Mouse (Mus musculus) heart, embryonic 16.5 days (tissue): Measurements from ENCODE around the gene Snca. TPM values are rescaled to one million over a fixed set of nuclear protein-coding genes. Genes with fewer than 3 reads are reported as not detected.
"Not testable (repeated sequence)": the region's sequence is repeated elsewhere in the genome, so short reads cannot be mapped to it uniquely, and the experiment has no call there.

Source experiments
- ATAC-seq: fragments of 200-750 bp; cut with Nextera tagmentation; replicated peaks from 2 replicates; pipeline ENCODE4 v1.8.0; 2017; ENCODE audit warnings: moderate number of reproducible peaks; ENCODE audit not compliant: insufficient read depth, low FRiP score; ENCODE audit errors: extremely low read depth
- H3K27ac ChIP-seq: fragments of 300-500 bp; sonication (generic); 2 replicates; pipeline ENCODE4 v1.5.1; 2014; ENCODE audit warnings: mild to moderate bottlenecking, low read length, control low read depth, moderate library complexity
- H3K27me3 ChIP-seq: fragments of 300-500 bp; sonication (generic); 2 replicates; pipeline ENCODE4 v1.6.1; 2014; ENCODE audit warnings: low read length, mixed read lengths; ENCODE audit not compliant: control insufficient read depth, insufficient read depth
- H3K36me3 ChIP-seq: fragments of 300-500 bp; sonication (generic); 2 replicates; pipeline ENCODE4 v1.6.1; 2014; ENCODE audit not compliant: control insufficient read depth, insufficient read depth
- H3K4me1 ChIP-seq: fragments of 300-500 bp; sonication (generic); 2 replicates; pipeline ENCODE4 v1.6.1; 2014; ENCODE audit warnings: low read length, mixed read lengths; ENCODE audit not compliant: control insufficient read depth, insufficient read depth
- H3K4me2 ChIP-seq: fragments of 300-500 bp; sonication (generic); 2 replicates; pipeline ENCODE4 v1.6.1; 2014; ENCODE audit warnings: low read depth, mild to moderate bottlenecking, control low read depth, low read length
- H3K4me3 ChIP-seq: fragments of 300-500 bp; sonication (generic); 2 replicates; pipeline ENCODE4 v1.5.1; 2014; ENCODE audit warnings: mild to moderate bottlenecking, control low read depth, low read length
- H3K9ac ChIP-seq: fragments of 300-500 bp; sonication (generic); 2 replicates; pipeline ENCODE4 v1.6.1; 2014; ENCODE audit warnings: low read length, control low read depth
- H3K9me3 ChIP-seq: fragments of 300-500 bp; sonication (generic); replicated peaks from 2 replicates; pipeline ENCODE4 v1.6.1; 2016; ENCODE audit warnings: low read length; ENCODE audit not compliant: control insufficient read depth
- WGBS: fragments of 180-500 bp; shearing (Covaris S2); extraction: QIAGEN DNeasy Blood & Tissue Kit; methylation state at CpG from one replicate; pipeline ENCODE4 v1.1.7; 2014; 5-methylcytosine and 5-hydroxymethylcytosine counted together
- polyA plus RNA-seq: library from polyadenylated mRNA; unstranded; fragments of >200 nt; fragmentation: Nextera tagmentation; extraction: Ambion mirVana; gene quantifications from 2 replicates; pipeline ENCODE4 v1.2.1, GENCODE M21; 2015

Snca gene
- polyA plus RNA-seq, 1 experiment from 2014 or later = 104 TPM

GRCm38 (mm10) chr6:60741427-60742071 lies 88.1 kb downstream of the Snca start:
- Histone ChIP-seq H3K9me3 (no peaks in the 10 kb centered on the region), H3K36me3 (no peaks in the 10 kb centered on the region), H3K4me2 (no peak overlapping the region), H3K27ac (no peak overlapping the region), H3K4me1 (no peaks in the 10 kb centered on the region), H3K4me3 (no peak overlapping the region), H3K27me3 (no peaks in the 10 kb centered on the region), H3K9ac (no peak overlapping the region)
- WGBS = 80% methylated on average over 2 of the region's 2 CpGs
- no peak for ATAC-seq

GRCm38 (mm10) chr6:60739776-60740175 lies 89.9 kb downstream of the Snca start:
- H3K27ac ChIP-seq = no peak overlapping the region
- ATAC-seq = no peak

GRCm38 (mm10) chr6:60731164-60731563 lies 98.5 kb downstream of the Snca start:
- Histone ChIP-seq H3K27me3 (no peaks in the 10 kb centered on the region), H3K9me3 (no peaks in the 10 kb centered on the region), H3K9ac (no peak overlapping the region), H3K4me1 (no peaks in the 10 kb centered on the region), H3K4me2 (no peak overlapping the region), H3K27ac (no peak overlapping the region), H3K36me3 (no peaks in the 10 kb centered on the region), H3K4me3 (no peak overlapping the region)
- no peak for ATAC-seq
- 39% methylated on average over 2 of the region's 2 CpGs for WGBS

More at GRCm38 (mm10) chr6:60739776-60740175, 89.9 kb downstream of the Snca start:
- H3K9me3 ChIP-seq = no peaks in the 10 kb centered on the region
- no peak overlapping the region for H3K4me2 ChIP-seq
- H3K9ac ChIP-seq = no peak overlapping the region
- no peaks in the 10 kb centered on the region for H3K27me3 ChIP-seq
- H3K36me3 ChIP-seq = no peaks in the 10 kb centered on the region
- WGBS = 51% methylated on average over 1 of the region's 1 CpGs
- no peak overlapping the region for H3K4me3 ChIP-seq
- no peaks in the 10 kb centered on the region for H3K4me1 ChIP-seq

GRCm38 (mm10) chr6:60724110-60724829 lies 105.4 kb downstream of the Snca start:
- H3K36me3 ChIP-seq = no peaks in the 10 kb centered on the region
- H3K4me2 ChIP-seq = no peak overlapping the region
- H3K4me1 ChIP-seq = no peaks in the 10 kb centered on the region
- H3K9me3 ChIP-seq = no peaks in the 10 kb centered on the region
- no peak for ATAC-seq
- WGBS = 63% methylated on average over 2 of the region's 2 CpGs
- no peak overlapping the region for H3K9ac ChIP-seq
- no peaks in the 10 kb centered on the region for H3K27me3 ChIP-seq
- no peak overlapping the region for H3K27ac ChIP-seq
- H3K4me3 ChIP-seq = no peak overlapping the region

DNA sequence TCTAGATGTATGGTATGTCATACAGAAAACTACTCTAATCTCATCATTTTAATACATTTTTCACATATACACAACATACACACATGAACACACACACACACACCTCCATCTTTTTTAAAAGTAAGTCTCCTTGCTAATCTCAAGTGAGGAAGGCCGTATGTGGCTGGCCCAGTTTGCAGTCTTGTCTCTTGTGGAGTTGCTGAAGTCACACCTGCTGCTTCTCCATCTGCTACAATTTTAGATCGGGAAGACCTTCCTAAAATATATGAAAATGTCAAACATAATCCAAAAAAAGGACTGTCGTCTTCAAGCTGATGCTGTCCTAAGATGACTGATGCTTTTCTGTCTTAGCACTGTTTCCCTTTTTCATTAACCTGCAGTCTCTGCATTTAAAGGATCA lies 112.1 kb downstream of the Snca start:
- no peak overlapping the region for H3K4me3 ChIP-seq
- no peaks in the 10 kb centered on the region for H3K4me1 ChIP-seq
- no peaks in the 10 kb centered on the region for H3K27me3 ChIP-seq
- no peak overlapping the region for H3K9ac ChIP-seq
- WGBS = 79% methylated on average over 3 of the region's 3 CpGs
- H3K4me2 ChIP-seq = no peak overlapping the region
- no peaks in the 10 kb centered on the region for H3K9me3 ChIP-seq
- no peak overlapping the region for H3K27ac ChIP-seq
- no peaks in the 10 kb centered on the region for H3K36me3 ChIP-seq
- ATAC-seq = no peak

- no peaks in the 10 kb centered on the region for H3K36me3 ChIP-seq
- 6% methylated on average over 2 of the region's 2 CpGs for WGBS
- no peak overlapping the region for H3K4me2 ChIP-seq
- no peaks in the 10 kb centered on the region for H3K27me3 ChIP-seq
- no peak overlapping the region for H3K9ac ChIP-seq
- peaks cover 6% of the 10 kb centered on the region; the same call in 1 of the 2 replicates for H3K4me1 ChIP-seq
- no peak for ATAC-seq
- no peak overlapping the region for H3K27ac ChIP-seq
- H3K9me3 ChIP-seq = no peaks in the 10 kb centered on the region
- no peak overlapping the region for H3K4me3 ChIP-seq
Observed at GRCm38 (mm10) chr6:60709997-60710471, 119.6 kb downstream of the Snca start.

DNA sequence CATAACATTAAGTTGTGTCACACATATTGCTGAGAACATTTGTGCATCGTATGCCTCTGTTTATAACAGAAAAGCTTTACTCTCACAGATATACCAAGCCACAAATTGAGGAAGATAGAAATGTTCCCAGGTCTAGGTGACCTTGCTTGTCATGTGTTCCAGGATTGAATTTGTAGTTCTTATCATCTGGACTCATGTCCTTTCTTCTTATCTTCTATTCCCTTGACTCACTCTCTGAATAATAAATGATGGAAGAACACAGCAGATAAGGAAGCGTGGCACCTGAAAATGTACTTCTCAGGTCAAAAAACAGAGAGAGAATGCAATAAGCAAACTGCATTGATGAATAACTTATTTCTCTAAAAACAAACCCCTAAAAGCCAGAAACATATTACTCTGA lies 131.6 kb downstream of the Snca start:
- Histone ChIP-seq H3K27ac (no peak overlapping the region), H3K4me2 (no peak overlapping the region), H3K4me3 (no peak overlapping the region), H3K36me3 (no peaks in the 10 kb centered on the region), H3K4me1 (no peaks in the 10 kb centered on the region), H3K9ac (no peak overlapping the region), H3K9me3 (no peaks in the 10 kb centered on the region), H3K27me3 (no peaks in the 10 kb centered on the region)
- ATAC-seq = no peak
- 70% methylated on average over 2 of the region's 2 CpGs for WGBS

- not testable (repeated sequence) for H3K9me3 ChIP-seq, H3K4me1 ChIP-seq, H3K9ac ChIP-seq, H3K36me3 ChIP-seq, ATAC-seq, H3K4me3 ChIP-seq, H3K27ac ChIP-seq, H3K4me2 ChIP-seq, H3K27me3 ChIP-seq
- 66% methylated on average over 4 of the region's 4 CpGs for WGBS
Observed at GRCm38 (mm10) chr6:60687048-60687447, 142.6 kb downstream of the Snca start.

DNA sequence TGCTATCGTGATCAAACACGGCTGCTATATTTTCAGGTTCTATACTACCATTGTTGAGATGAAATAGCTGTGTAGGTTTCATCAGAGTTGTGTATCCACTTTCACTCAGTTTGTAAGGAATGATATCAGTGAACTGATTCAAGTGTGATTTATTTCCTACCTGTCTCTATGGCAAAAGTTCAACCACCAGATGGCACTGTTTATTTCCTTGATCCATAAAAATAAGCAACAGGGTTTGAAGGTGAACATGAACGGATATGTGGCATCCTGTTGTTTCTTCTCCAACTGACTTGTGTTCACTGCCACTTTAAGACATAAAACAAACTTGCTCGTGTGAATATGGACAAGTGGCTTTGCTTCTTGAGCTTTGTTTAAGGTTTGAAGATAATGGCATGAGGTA lies 147.4 kb downstream of the Snca start:
- H3K9me3 ChIP-seq = no peaks in the 10 kb centered on the region

More for the DNA sequence above, 147.4 kb downstream of the Snca start:
- 40% methylated on average over 4 of the region's 4 CpGs for whole genome bisulfite sequencing
- Histone ChIP-seq H3K36me3 (no peaks in the 10 kb centered on the region), H3K4me1 (no peaks in the 10 kb centered on the region), H3K27ac (no peak overlapping the region), H3K27me3 (no peaks in the 10 kb centered on the region), H3K9ac (no peak overlapping the region), H3K4me3 (no peak overlapping the region), H3K4me2 (no peak overlapping the region)
- ATAC-seq = no peak
